Mouse (Mus musculus) lung, postnatal 0 days (tissue): Measurements from ENCODE around the gene Syt8.

ENCODE experiments used
- CTCF ChIP-seq: IDR thresholded peaks from 2 replicates; pipeline ENCODE4 v1.5.1; 2016; ENCODE audit warnings: antibody characterized with exemption, mild to moderate bottlenecking
- EP300 ChIP-seq: IDR thresholded peaks from 2 replicates; pipeline ENCODE4 v1.6.1; 2016; ENCODE audit warnings: antibody characterized with exemption, mild to moderate bottlenecking, control low read depth

DNA sequence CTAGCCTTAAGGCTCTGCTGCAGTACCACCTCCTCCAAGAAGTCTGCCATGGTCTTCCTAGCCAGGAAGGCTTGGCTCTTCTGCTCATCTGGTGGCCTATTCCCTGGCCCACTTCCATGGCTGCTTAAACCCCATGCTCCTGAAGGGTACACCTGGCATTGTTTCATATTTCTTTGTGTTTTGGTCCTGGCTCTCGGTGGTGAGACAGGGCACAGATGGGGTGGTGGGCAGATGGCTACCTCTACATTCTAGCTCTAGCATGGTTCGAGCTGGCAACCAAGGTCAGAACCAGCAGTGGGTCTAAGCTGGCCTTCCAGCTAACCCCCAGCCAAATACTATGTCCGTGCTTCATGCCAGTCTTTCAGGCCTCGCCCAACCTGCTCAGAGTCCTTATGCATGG is 38.3 kb downstream of the Syt8 start:
- TF ChIP-seq CTCF, result no peak
- no peak for TF ChIP-seq EP300
